Mouse (Mus musculus): Measurements from ENCODE around the gene Atp5f1. TPM values are rescaled to one million over a fixed set of nuclear protein-coding genes. Genes with fewer than 3 reads are reported as not detected.
A peak's percentile ranks its signal among the peaks of the same experiment; 100 is the strongest.
"Not testable (repeated sequence)": the region's sequence is repeated elsewhere in the genome, so short reads cannot be mapped to it uniquely, and the experiment has no call there.

The Atp5f1 gene
- polyA plus RNA-seq, 1 experiment from 2014 or later = 479 TPM

GRCm38 (mm10) chr3:105928195-105928569, 31.7 kb downstream of the Atp5f1 start:
- whole genome bisulfite sequencing = 78% methylated on average over 3 of the region's 3 CpGs
- Histone ChIP-seq H3K9ac (no peak overlapping the region), H3K4me3 (replicated peaks) (no peak overlapping the region), H3K9me3 (no peaks in the 10 kb centered on the region), H3K4me1 (no peaks in the 10 kb centered on the region), H3K36me3 (no peaks in the 10 kb centered on the region), H3K27ac (no peak overlapping the region), H3K4me2 (no peak overlapping the region), H3K27me3 (replicated peaks) (no peaks in the 10 kb centered on the region)
- no peak for ATAC-seq (ENCODE audit: insufficient read depth, low FRiP score, low read depth)

GRCm38 (mm10) chr3:105927561-105928194, 32.2 kb downstream of the Atp5f1 start:
- WGBS = 75% methylated on average over 7 of the region's 7 CpGs
- Histone ChIP-seq H3K27ac (no peak overlapping the region), H3K4me2 (no peak overlapping the region), H3K4me1 (no peaks in the 10 kb centered on the region), H3K27me3 (replicated peaks) (no peaks in the 10 kb centered on the region), H3K9me3 (no peaks in the 10 kb centered on the region), H3K4me3 (replicated peaks) (no peak overlapping the region), H3K36me3 (no peaks in the 10 kb centered on the region), H3K9ac (no peak overlapping the region)
- ATAC-seq (ENCODE audit: insufficient read depth, low FRiP score, low read depth) = no peak

- no peaks in the 10 kb centered on the region for H3K36me3 ChIP-seq
- WGBS = 72% methylated on average over 9 of the region's 9 CpGs
- no peak overlapping the region for H3K4me2 ChIP-seq
- no peaks in the 10 kb centered on the region for H3K9me3 ChIP-seq
- H3K4me1 ChIP-seq = no peaks in the 10 kb centered on the region
- H3K27me3 ChIP-seq (replicated peaks) = no peaks in the 10 kb centered on the region
- ATAC-seq (ENCODE audit: insufficient read depth, low FRiP score, low read depth) = no peak
- H3K9ac ChIP-seq = no peak overlapping the region
- no peak overlapping the region for H3K27ac ChIP-seq
- no peak overlapping the region for H3K4me3 ChIP-seq (replicated peaks)
Measured at GRCm38 (mm10) chr3:105924616-105925015, 35.3 kb downstream of the Atp5f1 start.

GRCm38 (mm10) chr3:105921959-105922358, 37.9 kb downstream of the Atp5f1 start:
- no peak overlapping the region for H3K27ac ChIP-seq
- no peaks in the 10 kb centered on the region for H3K27me3 ChIP-seq (replicated peaks)
- H3K36me3 ChIP-seq = no peaks in the 10 kb centered on the region
- H3K4me3 ChIP-seq (replicated peaks) = no peak overlapping the region
- H3K9me3 ChIP-seq = no peaks in the 10 kb centered on the region
- ATAC-seq (ENCODE audit: insufficient read depth, low FRiP score, low read depth) = no peak
- H3K9ac ChIP-seq = no peak overlapping the region
- H3K4me2 ChIP-seq = no peak overlapping the region
- H3K4me1 ChIP-seq = no peaks in the 10 kb centered on the region
- WGBS = 68% methylated on average over 2 of the region's 2 CpGs

- H3K9me3 ChIP-seq; H3K36me3 ChIP-seq; H3K9ac ChIP-seq; H3K27me3 ChIP-seq (replicated peaks); H3K4me1 ChIP-seq; H3K4me3 ChIP-seq (replicated peaks); H3K27ac ChIP-seq; H3K4me2 ChIP-seq; ATAC-seq (ENCODE audit: insufficient read depth, low FRiP score, low read depth): not testable (repeated sequence)
Measured at GRCm38 (mm10) chr3:105920743-105921142, 39.2 kb downstream of the Atp5f1 start.

- H3K36me3 ChIP-seq = no peaks in the 10 kb centered on the region
- no peaks in the 10 kb centered on the region for H3K27me3 ChIP-seq (replicated peaks)
- no peak overlapping the region for H3K4me3 ChIP-seq (replicated peaks)
- H3K27ac ChIP-seq = no peak overlapping the region
- no peaks in the 10 kb centered on the region for H3K4me1 ChIP-seq
- no peak overlapping the region for H3K4me2 ChIP-seq
- H3K9ac ChIP-seq = no peak overlapping the region
- 68% methylated on average over 3 of the region's 3 CpGs for WGBS
- no peaks in the 10 kb centered on the region for H3K9me3 ChIP-seq
- no peak for ATAC-seq (ENCODE audit: insufficient read depth, low FRiP score, low read depth)
Measured at GRCm38 (mm10) chr3:105918355-105918745, 41.5 kb downstream of the Atp5f1 start.

GRCm38 (mm10) chr3:105917656-105918354, 42.1 kb downstream of the Atp5f1 start:
- no peak overlapping the region for H3K4me3 ChIP-seq (replicated peaks)
- no peak overlapping the region for H3K27ac ChIP-seq
- no peaks in the 10 kb centered on the region for H3K27me3 ChIP-seq (replicated peaks)
- H3K36me3 ChIP-seq = no peaks in the 10 kb centered on the region
- H3K4me2 ChIP-seq = no peak overlapping the region
- no peaks in the 10 kb centered on the region for H3K9me3 ChIP-seq
- H3K9ac ChIP-seq = no peak overlapping the region
- WGBS = 70% methylated on average over 10 of the region's 10 CpGs
- no peaks in the 10 kb centered on the region for H3K4me1 ChIP-seq
- ATAC-seq (ENCODE audit: insufficient read depth, low FRiP score, low read depth) = no peak

- H3K9me3 ChIP-seq; H3K4me3 ChIP-seq (replicated peaks); H3K9ac ChIP-seq; H3K4me2 ChIP-seq; H3K4me1 ChIP-seq; H3K27me3 ChIP-seq (replicated peaks); H3K36me3 ChIP-seq; H3K27ac ChIP-seq; ATAC-seq (ENCODE audit: insufficient read depth, low FRiP score, low read depth): not testable (repeated sequence)
Measured at GRCm38 (mm10) chr3:105916455-105916854, 43.4 kb downstream of the Atp5f1 start.

GRCm38 (mm10) chr3:105915281-105915680, 44.6 kb downstream of the Atp5f1 start:
- no peaks in the 10 kb centered on the region for H3K9me3 ChIP-seq
- no peaks in the 10 kb centered on the region for H3K4me1 ChIP-seq
- H3K27me3 ChIP-seq (replicated peaks) = no peaks in the 10 kb centered on the region
- no peak overlapping the region for H3K4me2 ChIP-seq
- ATAC-seq (ENCODE audit: insufficient read depth, low FRiP score, low read depth) = no peak
- WGBS = 13% methylated on average over 1 of the region's 1 CpGs
- H3K27ac ChIP-seq = no peak overlapping the region
- H3K4me3 ChIP-seq (replicated peaks) = no peak overlapping the region
- H3K9ac ChIP-seq = no peak overlapping the region
- no peaks in the 10 kb centered on the region for H3K36me3 ChIP-seq

GRCm38 (mm10) chr3:105913839-105914681, 45.8 kb downstream of the Atp5f1 start:
- Histone ChIP-seq H3K4me1 (no peaks in the 10 kb centered on the region), H3K27ac (peak overlapping the region; percentile 13; the same call in 1 of the 2 replicates)

GRCm38 (mm10) chr3:105912097-105912880, 47.6 kb downstream of the Atp5f1 start:
- H3K36me3 ChIP-seq = no peaks in the 10 kb centered on the region
- no peak overlapping the region for H3K9ac ChIP-seq
- H3K27me3 ChIP-seq (replicated peaks) = no peaks in the 10 kb centered on the region
- no peaks in the 10 kb centered on the region for H3K9me3 ChIP-seq
- H3K27ac ChIP-seq = no peak overlapping the region
- H3K4me3 ChIP-seq (replicated peaks) = no peak overlapping the region
- H3K4me1 ChIP-seq = no peaks in the 10 kb centered on the region
- ATAC-seq (ENCODE audit: insufficient read depth, low FRiP score, low read depth) = no peak
- no peak overlapping the region for H3K4me2 ChIP-seq
- WGBS = 48% methylated on average over 9 of the region's 9 CpGs

More at GRCm38 (mm10) chr3:105913839-105914681, 45.8 kb downstream of the Atp5f1 start:
- H3K36me3 ChIP-seq = no peaks in the 10 kb centered on the region
- ATAC-seq (ENCODE audit: insufficient read depth, low FRiP score, low read depth) = no peak
- no peaks in the 10 kb centered on the region for H3K9me3 ChIP-seq
- H3K4me3 ChIP-seq (replicated peaks) = no peak overlapping the region
- H3K9ac ChIP-seq = no peak overlapping the region
- no peaks in the 10 kb centered on the region for H3K27me3 ChIP-seq (replicated peaks)
- peak overlapping the region; percentile 14; the same call in 1 of the 2 replicates for H3K4me2 ChIP-seq
- WGBS = 35% methylated on average over 10 of the region's 10 CpGs
